Mouse (Mus musculus) intestine, embryonic 16.5 days (tissue): ENCODE results near the gene P2rx4. TPM values are rescaled to one million over a fixed set of nuclear protein-coding genes. Genes with fewer than 3 reads are reported as not detected.
"Not testable (repeated sequence)": the region's sequence is repeated elsewhere in the genome, so short reads cannot be mapped to it uniquely, and the experiment has no call there.

Experiments used
- ATAC-seq: fragments of 200-750 bp; cut with Nextera tagmentation; 2 replicates; pipeline ENCODE4 v1.8.0; 2017; ENCODE audit warnings: moderate TSS enrichment, moderate library complexity
- H3K27ac ChIP-seq: fragments of 300-500 bp; sonication (generic); 2 replicates; pipeline ENCODE4 v1.5.1; 2014; ENCODE audit warnings: mild to moderate bottlenecking, low read length
- H3K27me3 ChIP-seq: fragments of 300-500 bp; sonication (generic); replicated peaks from 2 replicates; pipeline ENCODE4 v1.6.1; 2014; ENCODE audit warnings: low read length, control low read depth, mixed read lengths; ENCODE audit not compliant: control insufficient read depth, insufficient read depth
- H3K36me3 ChIP-seq: fragments of 300-500 bp; sonication (generic); 2 replicates; pipeline ENCODE4 v1.6.1; 2014; ENCODE audit warnings: low read length, control low read depth; ENCODE audit not compliant: control insufficient read depth, insufficient read depth
- H3K4me1 ChIP-seq: fragments of 300-500 bp; sonication (generic); 2 replicates; pipeline ENCODE4 v1.6.1; 2014; ENCODE audit warnings: low read length, control low read depth, mixed read lengths; ENCODE audit not compliant: control insufficient read depth, insufficient read depth
- H3K4me2 ChIP-seq: fragments of 300-500 bp; sonication (generic); 2 replicates; pipeline ENCODE4 v1.6.1; 2014; ENCODE audit warnings: low read depth, low read length, control low read depth
- H3K4me3 ChIP-seq: fragments of 300-500 bp; sonication (generic); 2 replicates; pipeline ENCODE4 v1.5.1; 2014; ENCODE audit warnings: mild to moderate bottlenecking, low read length
- H3K9ac ChIP-seq: fragments of 300-500 bp; sonication (generic); 2 replicates; pipeline ENCODE4 v1.6.1; 2014; ENCODE audit warnings: low read depth, low read length
- H3K9me3 ChIP-seq: fragments of 300-500 bp; sonication (generic); 2 replicates; pipeline ENCODE4 v1.6.1; 2016; ENCODE audit warnings: low read length, control low read depth; ENCODE audit not compliant: control insufficient read depth
- WGBS: fragments of 180-500 bp; shearing (Covaris S2); extraction: QIAGEN DNeasy Blood & Tissue Kit; methylation state at CpG from one replicate; pipeline ENCODE4 v1.1.7; 2014; 5-methylcytosine and 5-hydroxymethylcytosine counted together
- polyA plus RNA-seq: library from polyadenylated mRNA; unstranded; fragments of >200 nt; fragmentation: Nextera tagmentation; extraction: Ambion mirVana; gene quantifications from 2 replicates; pipeline ENCODE4 v1.2.1, GENCODE M21; 2015

The P2rx4 gene
- polyA plus RNA-seq, result 59.6 and 62.6 TPM in 2 replicates

DNA sequence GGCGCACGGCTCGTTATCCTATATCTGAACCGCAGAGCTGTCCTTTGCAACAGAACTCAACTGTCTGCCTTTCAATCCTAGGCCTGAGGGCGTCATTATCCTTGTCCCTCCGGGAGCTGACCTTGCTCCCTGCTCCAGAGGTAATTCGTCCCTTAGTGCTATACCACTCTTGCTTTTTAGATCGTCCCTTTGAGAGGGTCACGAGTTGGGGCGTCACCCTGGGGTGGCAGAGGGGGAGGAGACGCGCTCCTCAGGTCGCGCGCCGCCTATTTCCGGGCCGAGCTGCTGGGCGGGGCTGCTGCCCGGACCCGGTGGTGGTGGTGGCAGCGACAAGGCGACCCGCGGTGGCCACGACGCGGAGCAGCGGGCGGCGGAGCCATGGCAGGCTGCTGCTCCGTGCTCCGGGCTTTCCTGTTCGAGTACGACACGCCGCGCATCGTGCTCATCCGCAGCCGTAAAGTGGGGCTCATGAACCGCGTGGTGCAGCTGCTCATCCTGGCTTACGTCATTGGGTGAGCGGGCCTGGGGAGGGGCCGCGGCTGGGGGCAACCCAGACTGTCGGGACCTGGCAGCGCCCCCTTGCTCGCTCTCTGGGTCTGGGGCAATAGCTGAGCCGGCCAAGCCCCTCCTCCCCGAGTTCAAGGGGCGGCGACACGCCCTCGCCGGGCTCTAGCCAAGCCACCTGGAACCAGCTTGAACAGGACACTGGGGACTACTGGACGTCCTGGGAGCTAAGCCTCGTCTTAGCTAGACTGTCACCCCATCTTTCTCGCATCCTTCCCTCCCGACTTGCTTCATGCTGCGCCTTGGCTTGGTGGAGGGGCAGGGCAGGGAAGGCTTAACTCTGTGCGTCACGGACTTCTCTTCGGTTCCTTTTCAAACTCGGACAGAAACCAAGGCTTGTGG, at the start of gene P2rx4:
TSS of gene P2rx4 (plus strand) at position 269 of the 906 bp plus-strand sequence.
- H3K27ac ChIP-seq, result peak within 1 kb of the TSS; percentile 87
- H3K4me3 ChIP-seq, result peak within 1 kb of the TSS; percentile 67
- H3K4me2 ChIP-seq, result peak within 1 kb of the TSS; percentile 66
- peak within 1 kb of the TSS; percentile 80 for H3K9ac ChIP-seq
- H3K36me3 ChIP-seq, result no peaks in the 10 kb centered on the region
- H3K9me3 ChIP-seq, result no peaks in the 10 kb centered on the region; the same call in 1 of the 2 replicates
- H3K27me3 ChIP-seq, result no peaks in the 10 kb centered on the region
- ATAC-seq, result peak; percentile 93
- H3K4me1 ChIP-seq, result peaks cover 5% of the 10 kb centered on the region
- WGBS, result under 1% methylated on average over 64 of the region's 66 CpGs

DNA sequence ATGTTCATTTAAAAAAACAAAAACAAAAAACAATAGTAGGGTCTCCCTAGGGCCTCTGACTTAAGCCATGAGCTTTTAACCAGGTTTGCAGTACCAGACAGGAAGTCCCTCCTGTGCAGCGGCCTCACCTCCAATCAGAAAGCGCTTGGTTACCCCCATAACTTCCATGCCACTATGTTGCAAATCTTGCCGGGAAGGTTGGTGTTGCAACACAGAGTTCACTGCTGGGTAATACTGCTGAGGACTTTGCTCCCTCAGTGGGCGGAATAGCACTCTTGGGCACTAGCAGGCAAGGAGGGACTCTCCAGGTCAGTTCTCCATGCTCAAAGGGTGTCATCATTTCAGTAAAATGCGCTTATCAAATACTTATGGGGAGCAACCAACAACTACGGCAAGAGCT, 44.8 kb upstream of the P2rx4 start:
- no peaks in the 10 kb centered on the region for H3K4me1 ChIP-seq
- H3K9me3 ChIP-seq, result no peaks in the 10 kb centered on the region
- ATAC-seq, result peak; percentile 71
- no peak overlapping the region for H3K27ac ChIP-seq
- WGBS, result 87% methylated on average over 6 of the region's 6 CpGs
- H3K36me3 ChIP-seq, result no peaks in the 10 kb centered on the region
- H3K4me3 ChIP-seq, result no peak overlapping the region
- no peak overlapping the region for H3K9ac ChIP-seq
- no peak overlapping the region for H3K4me2 ChIP-seq
- H3K27me3 ChIP-seq, result no peaks in the 10 kb centered on the region

DNA sequence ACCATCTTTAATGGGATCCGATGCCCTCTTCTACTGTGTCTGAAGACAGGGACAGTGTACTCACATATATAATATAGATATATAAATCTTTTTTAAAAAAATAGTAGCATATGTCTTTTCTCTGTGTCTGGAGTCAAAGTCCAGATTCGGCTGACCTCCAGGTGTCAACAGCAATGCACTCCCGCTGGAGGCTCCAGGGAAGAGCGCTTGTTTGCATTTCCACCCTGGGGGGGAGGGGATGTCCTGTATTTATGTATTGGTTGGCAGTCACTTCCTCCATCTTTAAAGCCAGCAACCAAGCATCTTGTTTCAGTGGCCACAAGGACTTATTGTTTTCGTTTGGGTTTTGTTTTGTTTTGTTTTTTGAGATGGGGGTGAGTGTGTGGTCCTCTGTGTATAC, 42.3 kb upstream of the P2rx4 start:
- Histone ChIP-seq H3K27me3 (no peaks in the 10 kb centered on the region), H3K4me2 (no peak overlapping the region), H3K9ac (no peak overlapping the region), H3K4me1 (peaks cover 7% of the 10 kb centered on the region), H3K9me3 (no peaks in the 10 kb centered on the region), H3K36me3 (no peaks in the 10 kb centered on the region), H3K4me3 (no peak overlapping the region), H3K27ac (no peak overlapping the region)
- no peak for ATAC-seq
- WGBS, result 49% methylated on average over 5 of the region's 5 CpGs

- peaks cover 7% of the 10 kb centered on the region for H3K4me1 ChIP-seq
- no peaks in the 10 kb centered on the region for H3K36me3 ChIP-seq
- WGBS, result 65% methylated on average over 15 of the region's 15 CpGs
- H3K9me3 ChIP-seq, result no peaks in the 10 kb centered on the region
- ATAC-seq, result no peak
- no peak overlapping the region for H3K4me3 ChIP-seq
- H3K9ac ChIP-seq, result no peak overlapping the region
- no peak overlapping the region for H3K4me2 ChIP-seq
- no peak overlapping the region for H3K27ac ChIP-seq
- no peaks in the 10 kb centered on the region for H3K27me3 ChIP-seq
Measured at GRCm38 (mm10) chr5:122668981-122669897, 38.1 kb upstream of the P2rx4 start.

DNA sequence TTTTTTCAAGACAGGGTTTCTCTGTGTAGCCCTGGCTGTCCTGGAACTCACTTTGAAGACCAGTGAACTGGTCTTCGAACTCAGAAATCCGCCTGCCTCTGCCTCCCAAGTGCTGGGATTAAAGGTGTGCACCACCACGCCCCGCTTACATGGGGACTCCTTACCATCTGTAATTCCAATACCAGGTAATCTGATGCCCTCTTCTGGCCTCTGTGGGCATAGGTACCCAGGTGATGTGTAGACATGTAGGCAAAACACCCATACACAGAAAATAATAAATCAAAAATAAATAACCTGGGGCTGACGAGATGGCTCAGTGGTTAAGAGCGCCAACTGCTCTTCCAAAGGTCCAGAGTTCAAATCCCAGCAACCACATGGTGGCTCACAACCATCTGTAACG, 35.7 kb upstream of the P2rx4 start:
- not testable (repeated sequence) for H3K27me3 ChIP-seq, H3K4me1 ChIP-seq, H3K36me3 ChIP-seq, H3K4me2 ChIP-seq, H3K4me3 ChIP-seq, H3K9ac ChIP-seq, H3K27ac ChIP-seq, ATAC-seq, H3K9me3 ChIP-seq
- WGBS, result 88% methylated on average over 7 of the region's 7 CpGs

DNA sequence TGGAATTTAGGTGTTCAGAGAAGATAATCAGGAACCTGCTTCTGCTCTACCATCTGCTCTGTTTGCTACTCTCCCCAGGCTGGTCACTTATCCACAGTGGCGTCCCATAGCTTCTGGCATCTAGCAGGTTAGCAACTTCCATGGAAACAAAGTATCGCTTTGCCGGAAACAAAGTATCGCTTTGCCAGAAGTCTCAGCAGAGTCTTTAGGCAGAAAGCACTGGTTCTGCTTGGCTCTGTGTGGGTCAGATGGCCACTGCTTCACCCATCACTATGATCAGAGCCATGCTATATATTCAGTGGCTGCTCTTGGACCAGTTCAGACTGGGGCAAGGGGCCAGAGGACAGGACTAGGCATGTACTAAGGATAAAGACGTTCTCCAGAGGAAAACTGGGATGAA, 35.0 kb upstream of the P2rx4 start:
- Histone ChIP-seq H3K27ac (no peak overlapping the region), H3K4me1 (peaks cover 7% of the 10 kb centered on the region), H3K9me3 (no peaks in the 10 kb centered on the region), H3K4me2 (no peak overlapping the region), H3K27me3 (no peaks in the 10 kb centered on the region), H3K36me3 (no peaks in the 10 kb centered on the region), H3K9ac (no peak overlapping the region), H3K4me3 (no peak overlapping the region)
- WGBS, result 88% methylated on average over 5 of the region's 5 CpGs
- no peak for ATAC-seq

DNA sequence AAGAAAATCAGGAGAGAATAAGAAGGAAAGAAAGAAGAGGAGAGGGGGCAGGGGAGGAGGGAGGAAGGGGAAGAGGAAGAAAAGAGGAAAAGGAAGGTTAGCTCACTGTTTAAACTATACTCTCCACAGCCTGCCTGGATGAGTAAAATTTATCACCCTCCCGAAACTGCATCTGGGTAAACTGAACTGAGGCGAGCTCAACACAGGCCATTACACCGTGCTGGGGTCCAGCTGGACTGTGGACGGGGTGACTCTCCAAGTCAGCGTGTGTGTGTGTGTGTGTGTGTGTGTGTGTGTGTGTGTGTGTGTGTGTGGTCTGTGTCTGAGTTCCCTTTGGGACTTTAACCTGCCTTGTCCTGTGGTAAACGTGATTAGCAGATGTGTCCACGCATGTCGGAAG, 31.3 kb upstream of the P2rx4 start:
- WGBS, result 52% methylated on average over 8 of the region's 8 CpGs
- ATAC-seq, result 0 out of 2 replicates have a peak, but pooled peaks have one; percentile 38
- H3K27me3 ChIP-seq, result no peaks in the 10 kb centered on the region
- no peaks in the 10 kb centered on the region for H3K9me3 ChIP-seq
- no peak overlapping the region for H3K27ac ChIP-seq
- no peaks in the 10 kb centered on the region for H3K4me1 ChIP-seq
- no peaks in the 10 kb centered on the region for H3K36me3 ChIP-seq
- no peak overlapping the region for H3K4me2 ChIP-seq
- H3K9ac ChIP-seq, result no peak overlapping the region
- no peak overlapping the region for H3K4me3 ChIP-seq

DNA sequence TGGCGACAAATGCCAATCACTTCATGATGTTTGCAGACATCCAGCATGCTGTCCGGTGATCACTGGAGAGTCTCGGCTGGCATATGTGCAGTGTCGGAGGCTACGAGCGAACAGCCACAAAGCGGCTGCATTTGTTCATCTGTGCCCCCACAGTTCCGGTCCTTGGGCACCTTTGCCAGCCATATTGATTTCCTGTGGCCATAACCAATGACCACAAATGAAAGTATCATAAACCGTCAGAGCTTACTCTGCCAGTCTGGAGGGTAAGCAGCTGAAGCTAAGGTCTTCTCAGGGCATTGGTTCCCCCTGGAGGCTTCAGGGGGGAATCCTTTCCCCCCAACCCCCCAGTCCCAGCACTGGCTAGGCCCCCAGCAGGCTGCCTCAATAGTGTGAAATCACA, 29.4 kb upstream of the P2rx4 start:
- ATAC-seq, result no peak
- H3K27ac ChIP-seq, result no peak overlapping the region
- no peaks in the 10 kb centered on the region for H3K9me3 ChIP-seq
- 89% methylated on average over 9 of the region's 9 CpGs for WGBS
- no peak overlapping the region for H3K9ac ChIP-seq
- H3K4me3 ChIP-seq, result no peak overlapping the region
- H3K27me3 ChIP-seq, result no peaks in the 10 kb centered on the region
- no peaks in the 10 kb centered on the region for H3K4me1 ChIP-seq
- no peaks in the 10 kb centered on the region for H3K36me3 ChIP-seq
- no peak overlapping the region for H3K4me2 ChIP-seq

DNA sequence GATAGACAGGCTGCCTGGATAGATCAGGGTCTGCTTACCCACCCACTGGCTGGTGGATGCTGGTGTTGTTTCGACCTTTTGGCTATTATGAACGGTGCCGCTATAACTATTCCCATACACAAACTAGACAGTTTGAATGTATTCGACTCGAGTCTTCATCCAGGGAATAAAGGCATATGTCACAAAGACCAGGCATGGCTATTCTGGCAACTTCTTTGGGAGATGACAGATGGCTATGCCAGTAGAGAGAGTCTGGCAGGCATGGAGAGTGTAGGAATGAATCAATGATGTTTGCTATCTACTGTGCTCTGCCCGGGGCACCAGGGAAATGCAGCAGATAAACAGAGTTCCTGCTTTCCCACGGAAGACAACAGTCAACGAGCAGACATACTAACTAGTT, 27.5 kb upstream of the P2rx4 start:
- Histone ChIP-seq H3K9ac (no peak overlapping the region), H3K27me3 (no peaks in the 10 kb centered on the region), H3K9me3 (no peaks in the 10 kb centered on the region), H3K4me1 (no peaks in the 10 kb centered on the region), H3K4me3 (no peak overlapping the region), H3K27ac (no peak overlapping the region), H3K36me3 (no peaks in the 10 kb centered on the region), H3K4me2 (no peak overlapping the region)
- WGBS, result 81% methylated on average over 8 of the region's 8 CpGs
- ATAC-seq, result no peak
